Mouse (Mus musculus) heart, adult 8-10 months (tissue): ENCODE data around the gene Kctd21. TPM values are rescaled to one million over a fixed set of nuclear protein-coding genes. Genes with fewer than 3 reads are reported as not detected.

ENCODE experiments used
- DNase-seq: peaks from one replicate; pipeline ENCODE4 v3.0.0; 2022; ENCODE audit warnings: low spot score
- total RNA-seq, 4 experiments: library from RNA; stranded (reverse); gene quantifications; 2 replicates each; pipeline ENCODE4 v1.2.4; 2022

Kctd21 gene
- total RNA-seq = 1 to 10 TPM; 3.0 to 5.0 (median 3.8) TPM

- peak; percentile 90 for DNase-seq
These were observed at the start of gene Kctd21, which contains the start of gene Usp35 for GRCm38 (mm10) chr7:97331726-97332666. Gene Kctd21, plus strand, starts transcription at chr7:97332327. Gene Usp35, minus strand, starts transcription at chr7:97332020.

GRCm38 (mm10) chr7:97296986-97297385, 35.1 kb upstream of the Kctd21 start:
- DNase-seq = no peak

GRCm38 (mm10) chr7:97297466-97297865, 34.7 kb upstream of the Kctd21 start:
- DNase-seq = peak; percentile 83

- no peak for DNase-seq
These were observed 33.8 kb upstream of the Kctd21 start for GRCm38 (mm10) chr7:97298279-97298678.

GRCm38 (mm10) chr7:97298943-97299342, 33.2 kb upstream of the Kctd21 start:
- DNase-seq = no peak

GRCm38 (mm10) chr7:97300914-97301313, 31.2 kb upstream of the Kctd21 start:
- no peak for DNase-seq

GRCm38 (mm10) chr7:97301321-97301720, 30.8 kb upstream of the Kctd21 start:
- DNase-seq = no peak

- no peak for DNase-seq
These were observed 29.9 kb upstream of the Kctd21 start for GRCm38 (mm10) chr7:97302261-97302660.

GRCm38 (mm10) chr7:97302876-97303275, 29.3 kb upstream of the Kctd21 start:
- DNase-seq = no peak

- no peak for DNase-seq
These were observed 28.5 kb upstream of the Kctd21 start for GRCm38 (mm10) chr7:97303614-97304013.

GRCm38 (mm10) chr7:97304471-97304870, 27.7 kb upstream of the Kctd21 start:
- peak; percentile 24 for DNase-seq

- DNase-seq = no peak
These were observed 26.9 kb upstream of the Kctd21 start for GRCm38 (mm10) chr7:97305206-97305605.

- no peak for DNase-seq
These were observed 25.3 kb upstream of the Kctd21 start for GRCm38 (mm10) chr7:97306813-97307212.

- no peak for DNase-seq
These were observed 24.6 kb upstream of the Kctd21 start for GRCm38 (mm10) chr7:97307546-97307945.

GRCm38 (mm10) chr7:97309461-97310340, 22.4 kb upstream of the Kctd21 start:
- no peak for DNase-seq

- DNase-seq = no peak
These were observed 21.8 kb upstream of the Kctd21 start for GRCm38 (mm10) chr7:97310341-97310635.

GRCm38 (mm10) chr7:97311620-97312019, 20.5 kb upstream of the Kctd21 start:
- no peak for DNase-seq

GRCm38 (mm10) chr7:97312196-97312595, 19.9 kb upstream of the Kctd21 start:
- DNase-seq = no peak

- no peak for DNase-seq
These were observed 19.3 kb upstream of the Kctd21 start for GRCm38 (mm10) chr7:97312856-97313255.

GRCm38 (mm10) chr7:97313364-97313995, 18.6 kb upstream of the Kctd21 start:
- no peak for DNase-seq

- no peak for DNase-seq
These were observed 17.5 kb upstream of the Kctd21 start for GRCm38 (mm10) chr7:97314646-97315045.

- DNase-seq = no peak
These were observed 16.5 kb upstream of the Kctd21 start for GRCm38 (mm10) chr7:97315656-97316055.
